Mouse (Mus musculus) gastrocnemius, postnatal 4 days (tissue): Measurements from ENCODE around the gene Oxsr1. TPM values are rescaled to one million over a fixed set of nuclear protein-coding genes. Genes with fewer than 3 reads are reported as not detected.
A peak's percentile ranks its signal among the peaks of the same experiment; 100 is the strongest.
"Not testable (repeated sequence)": the region's sequence is repeated elsewhere in the genome, so short reads cannot be mapped to it uniquely, and the experiment has no call there.

Experiments used
- DNase-seq, 2 experiments: peaks; one replicate each; pipeline ENCODE4 v3.0.0; 2021 to 2022; ENCODE audit warnings: low spot score in 2 of 2, mixed read lengths in 2 of 2
- total RNA-seq, 2 experiments: library from RNA; stranded (reverse); gene quantifications; 2 replicates each; pipeline ENCODE4 v1.2.3; 2021

Gene Oxsr1
- total RNA-seq, 2 experiments from 2014 or later = 36.0 to 39.1 TPM

DNA sequence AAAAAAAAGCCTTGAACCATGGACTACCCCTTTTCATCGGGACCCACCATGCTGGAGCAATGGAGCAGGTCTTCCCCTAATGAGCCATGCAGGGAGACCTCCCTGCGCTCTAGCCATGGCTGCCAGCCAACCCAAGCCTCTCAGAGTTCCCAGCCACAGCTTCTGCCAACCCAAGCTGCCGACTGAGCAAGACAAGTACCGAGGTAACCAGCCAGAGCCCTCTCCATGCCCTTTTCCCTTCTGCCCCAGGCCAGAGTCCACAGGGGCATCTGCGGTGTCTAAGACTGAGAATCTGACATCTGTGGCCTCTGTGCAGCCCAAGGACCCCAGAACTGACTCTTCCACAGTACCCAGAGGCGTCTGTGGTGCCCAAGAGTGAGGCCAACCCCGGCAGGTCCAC is 45.9 kb downstream of the Oxsr1 start:
- peak in 1 of 2 experiments; percentile 17 for DNase-seq

DNA sequence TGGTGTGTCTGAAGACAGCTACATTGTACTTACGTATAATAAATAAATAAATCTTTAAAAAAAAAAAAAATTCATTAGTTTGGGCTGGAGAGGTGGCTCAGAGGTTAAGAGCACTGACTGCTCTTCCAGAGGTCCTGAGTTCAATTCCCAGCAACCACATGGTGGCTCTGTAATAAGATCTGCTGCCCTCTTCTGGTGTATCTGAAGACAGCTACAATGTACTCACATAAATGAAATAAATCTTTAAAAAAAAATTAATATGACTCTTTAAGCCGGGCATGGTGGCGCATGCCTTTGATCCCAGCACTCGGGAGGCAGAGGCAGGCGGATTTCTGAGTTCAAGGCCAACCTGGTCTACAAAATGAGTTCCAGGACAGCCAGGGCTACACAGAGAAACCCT is 47.4 kb downstream of the Oxsr1 start:
- DNase-seq = not testable (repeated sequence)

DNA sequence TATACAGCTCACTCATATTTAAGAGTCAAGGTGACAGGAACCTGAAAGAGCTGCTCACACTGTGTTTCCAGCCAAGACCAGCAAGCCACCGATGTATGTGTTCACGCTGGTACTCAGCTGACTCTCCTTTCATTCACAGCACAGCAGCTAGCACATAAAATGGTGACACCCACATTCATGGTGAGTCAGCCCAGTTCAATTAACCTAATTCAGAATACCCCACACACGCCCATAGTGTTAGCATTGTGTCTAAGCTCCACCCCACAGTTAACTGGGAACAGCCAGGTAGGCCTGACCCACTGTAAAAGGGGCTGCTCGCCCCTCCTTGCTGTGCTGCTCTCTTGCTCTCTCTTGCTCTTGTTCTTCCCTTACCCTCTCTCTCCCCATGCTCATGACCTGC is 50.7 kb downstream of the Oxsr1 start:
- DNase-seq = no peak

DNA sequence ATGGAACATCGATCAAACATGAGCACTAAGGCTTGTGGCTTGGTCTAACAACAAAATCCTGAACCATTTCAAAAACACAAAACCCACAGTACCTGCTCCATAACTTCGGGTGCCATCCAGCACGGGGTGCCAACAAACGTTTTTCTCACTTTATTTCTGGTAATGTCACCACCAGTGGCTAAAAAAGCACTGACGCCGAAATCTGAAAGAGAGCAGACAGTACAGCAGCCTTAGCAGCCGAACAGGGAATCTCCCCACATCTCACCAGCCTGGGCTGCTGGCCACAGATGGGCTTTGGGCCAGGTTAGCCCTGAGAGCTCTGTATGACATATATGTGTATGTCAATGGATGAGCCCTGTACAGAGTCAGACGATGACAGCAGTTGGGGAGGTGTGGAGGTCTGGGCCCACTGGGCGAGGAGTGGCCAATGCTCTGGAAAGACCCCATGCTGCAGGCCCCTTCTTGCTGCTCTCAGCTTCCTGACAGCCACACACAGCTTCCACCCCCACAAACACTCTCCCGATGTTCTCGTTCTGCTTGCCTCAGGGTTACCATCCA is 53.6 kb downstream of the Oxsr1 start:
- no peak for DNase-seq

GRCm38 (mm10) chr9:119268120-119268519 is 54.1 kb downstream of the Oxsr1 start:
- no peak for DNase-seq

DNA sequence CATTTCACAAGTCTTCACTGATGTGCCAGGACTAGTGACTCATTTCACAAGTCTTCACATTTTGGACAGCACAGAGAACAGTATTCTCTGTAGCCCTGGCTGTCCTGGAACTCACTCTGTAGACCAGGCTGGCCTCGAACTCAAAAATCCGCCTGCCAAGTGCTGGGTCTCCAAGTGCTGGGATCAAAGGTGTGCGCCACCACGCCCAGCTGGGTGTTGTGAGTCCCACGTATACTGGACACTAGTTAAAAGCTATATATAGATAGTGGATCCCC is 56.2 kb downstream of the Oxsr1 start:
- DNase-seq = not testable (repeated sequence)

GRCm38 (mm10) chr9:119265373-119266120 is 56.7 kb downstream of the Oxsr1 start:
- DNase-seq = not testable (repeated sequence)

GRCm38 (mm10) chr9:119263067-119263466 is 59.2 kb downstream of the Oxsr1 start:
- no peak for DNase-seq

DNA sequence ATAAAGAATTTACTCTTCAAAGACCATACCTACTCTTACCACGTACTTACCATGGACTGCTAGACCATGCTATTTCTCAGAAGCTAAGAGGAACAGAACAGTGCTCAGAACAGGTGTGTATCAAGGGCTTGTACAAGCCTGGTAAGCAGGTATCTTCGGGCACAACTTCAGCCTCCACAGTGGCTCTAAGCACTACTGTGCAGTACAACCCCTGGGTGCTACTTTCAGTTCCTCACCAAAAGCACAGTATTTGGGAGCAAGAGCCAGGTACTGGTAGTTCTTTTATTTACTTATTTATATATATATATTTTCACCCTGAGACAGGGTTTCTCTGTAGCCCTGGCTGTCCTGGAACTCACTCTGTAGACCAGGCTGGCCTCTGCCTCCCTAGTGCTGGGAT is 61.4 kb downstream of the Oxsr1 start:
- DNase-seq = no peak

- DNase-seq = no peak
Observed at GRCm38 (mm10) chr9:119258785-119259184, 63.4 kb downstream of the Oxsr1 start.

DNA sequence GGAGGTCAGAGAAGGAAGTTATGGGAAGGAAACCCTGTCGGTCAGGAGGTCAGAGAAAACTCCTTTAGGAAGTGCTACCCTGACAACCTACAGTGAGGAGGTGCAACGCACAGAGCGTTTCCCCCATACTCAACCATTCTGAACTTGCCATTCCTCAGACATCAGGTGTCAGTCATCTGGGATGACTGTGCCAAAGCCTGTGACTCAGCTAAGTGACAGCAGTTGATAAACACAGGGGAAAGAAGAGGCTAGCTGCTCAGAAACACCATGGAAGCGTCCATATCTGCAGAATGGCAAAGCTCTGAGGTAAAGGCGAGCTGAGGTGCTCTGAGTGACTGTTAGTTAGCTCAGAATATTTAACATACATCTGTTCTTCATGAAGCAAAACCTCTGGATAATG is 64.1 kb downstream of the Oxsr1 start:
- no peak for DNase-seq

DNA sequence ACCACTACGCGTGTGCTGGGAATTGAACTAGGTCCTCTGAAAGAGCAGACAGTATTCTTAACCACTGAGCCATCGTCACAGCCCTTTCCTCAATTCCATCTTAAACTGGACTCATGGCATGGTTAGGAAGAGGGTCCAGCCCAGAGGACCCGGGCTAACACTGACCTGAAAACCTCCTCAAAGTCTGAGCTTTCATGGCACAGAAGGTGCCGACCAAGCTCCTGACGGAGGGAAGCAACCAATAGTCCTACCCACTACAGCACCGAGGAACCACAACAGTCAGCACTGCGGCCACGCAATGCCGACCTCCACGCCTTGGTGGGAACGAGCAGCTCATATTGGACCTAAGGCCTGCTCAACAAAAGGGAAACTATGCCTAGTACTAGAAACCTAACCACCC is 66.1 kb downstream of the Oxsr1 start:
- no peak for DNase-seq

GRCm38 (mm10) chr9:119255096-119255495 is 67.1 kb downstream of the Oxsr1 start:
- no peak for DNase-seq

- DNase-seq = no peak
Observed at GRCm38 (mm10) chr9:119254187-119254586, 68.0 kb downstream of the Oxsr1 start.

GRCm38 (mm10) chr9:119247996-119248395 is 74.2 kb downstream of the Oxsr1 start:
- DNase-seq = no peak

GRCm38 (mm10) chr9:119246826-119247225 is 75.4 kb downstream of the Oxsr1 start:
- peak in 1 of 2 experiments; percentile 22 for DNase-seq

DNA sequence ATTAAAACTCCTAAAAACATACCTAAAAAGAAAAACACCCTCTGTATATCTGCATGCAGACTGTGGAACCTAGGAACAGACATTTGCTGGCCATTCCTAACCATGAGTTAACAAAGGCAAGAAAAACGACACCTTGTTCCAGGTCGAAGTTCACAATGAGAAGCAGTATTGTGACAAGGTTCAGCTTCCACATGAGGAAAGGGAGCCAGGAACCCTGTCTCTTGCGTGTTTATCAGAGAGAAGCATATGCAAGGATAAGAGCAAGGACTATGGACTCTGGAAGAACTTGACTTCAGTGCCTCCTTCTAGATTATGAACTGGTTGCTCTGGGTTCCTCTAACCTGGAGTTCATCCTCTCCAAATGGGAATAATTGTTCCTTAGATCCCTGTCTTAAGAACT is 78.2 kb downstream of the Oxsr1 start:
- DNase-seq = no peak

DNA sequence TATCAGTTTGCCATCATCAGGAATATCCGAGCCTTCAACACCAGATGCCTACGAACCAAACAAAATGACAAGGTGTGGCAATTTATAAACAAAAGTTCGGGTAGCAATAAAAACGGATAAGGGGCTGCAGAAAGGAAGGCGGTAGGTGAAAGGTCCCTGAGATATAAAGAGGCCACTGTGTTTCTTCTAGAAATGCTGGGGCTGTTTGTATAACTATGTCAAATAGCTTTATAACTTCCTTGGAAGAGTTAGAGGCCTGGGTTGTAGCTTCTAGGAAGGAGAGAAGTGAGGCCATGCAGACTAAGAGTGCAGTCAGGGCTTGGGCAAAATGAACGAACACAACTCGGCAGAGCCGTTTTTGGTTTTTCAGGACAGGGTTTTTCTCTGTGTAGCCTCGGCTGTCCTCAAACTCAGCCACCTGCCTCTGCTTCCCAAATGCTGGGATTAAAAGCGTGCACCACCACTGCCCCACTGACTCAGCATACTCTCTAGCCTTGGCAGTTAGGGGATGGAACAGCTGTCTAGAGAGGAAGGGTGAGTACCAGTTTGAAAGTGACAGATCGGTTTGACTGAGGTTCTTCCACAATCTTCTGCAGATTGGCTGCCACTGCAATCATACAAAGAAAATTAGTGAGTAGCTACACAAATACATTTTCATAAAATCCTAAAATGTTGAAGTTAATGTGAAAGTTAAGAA is 80.9 kb downstream of the Oxsr1 start:
- DNase-seq = no peak

DNA sequence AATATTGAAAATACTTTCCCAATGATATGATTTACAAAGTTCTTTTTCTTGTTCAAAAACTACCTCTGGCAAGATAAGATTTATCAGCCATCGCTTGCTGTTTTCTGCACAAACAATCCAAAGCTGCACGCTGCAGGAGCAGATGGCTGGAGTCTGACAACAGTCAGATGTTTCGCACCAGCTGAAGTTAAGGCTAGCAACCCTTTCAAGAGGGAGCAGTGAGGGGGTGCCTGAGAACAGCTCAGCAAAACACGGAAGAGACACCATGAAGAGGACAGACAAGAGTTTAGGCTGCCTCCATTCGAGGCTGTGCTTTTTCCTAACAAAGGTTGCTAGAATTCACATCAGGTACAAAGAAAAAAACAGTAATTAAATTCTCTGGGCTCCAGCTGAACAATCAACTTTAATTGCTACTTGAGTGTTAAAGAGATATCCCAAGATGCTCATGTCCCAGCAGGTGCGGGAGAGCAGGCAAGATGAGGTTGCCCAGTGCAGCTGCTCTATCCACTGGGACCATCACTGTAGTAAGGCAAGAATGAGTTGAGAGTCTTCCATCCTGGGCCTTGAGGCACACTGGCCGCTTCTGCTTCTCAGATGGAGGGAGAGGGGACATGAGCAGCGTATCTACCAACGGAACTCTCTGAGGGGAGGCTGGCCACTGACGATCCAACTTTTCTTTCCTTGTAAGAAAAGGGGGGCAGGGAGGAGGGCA is 81.8 kb downstream of the Oxsr1 start:
- no peak for DNase-seq

DNA sequence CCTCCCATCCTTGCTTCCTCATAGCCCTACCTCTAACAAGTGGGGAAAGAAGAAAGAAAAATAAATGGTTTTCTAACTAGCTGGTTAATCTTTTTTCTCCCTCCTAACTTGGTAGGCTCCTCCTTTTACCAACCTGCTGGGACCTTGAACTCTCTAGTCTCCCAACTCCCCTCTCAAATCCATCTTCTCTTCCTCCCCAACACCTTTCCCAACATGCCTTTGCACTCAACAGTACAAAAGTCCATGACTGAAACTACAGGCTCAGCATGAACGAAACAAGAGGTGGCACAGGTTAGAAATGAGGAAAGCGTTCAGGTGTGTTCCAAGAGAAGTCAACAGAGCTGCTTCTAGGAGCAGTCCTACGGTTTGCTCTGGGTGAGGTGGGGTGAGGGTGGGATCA is 83.0 kb downstream of the Oxsr1 start:
- DNase-seq = no peak

- no peak for DNase-seq
Observed at GRCm38 (mm10) chr9:119238796-119239195, 83.4 kb downstream of the Oxsr1 start.

DNA sequence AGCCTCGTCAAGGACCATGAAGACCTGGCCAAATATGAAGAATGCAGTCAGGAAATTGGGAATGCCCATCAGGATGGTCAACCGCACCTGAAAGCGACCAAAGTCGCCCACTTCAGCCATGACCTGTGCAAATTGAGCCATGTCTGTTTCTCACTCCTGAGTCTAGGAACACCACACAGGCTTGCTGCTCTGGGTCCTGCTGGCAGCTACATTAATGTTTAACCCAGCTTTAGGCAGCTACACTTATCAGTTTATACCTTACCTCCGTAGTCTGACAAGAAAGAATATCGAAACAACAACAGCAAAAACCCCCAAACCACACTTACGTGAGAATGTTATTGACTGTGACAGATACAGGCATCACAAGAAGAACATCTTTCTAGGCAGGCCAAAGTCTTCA is 90.7 kb downstream of the Oxsr1 start:
- DNase-seq = no peak
